Mouse (Mus musculus): ENCODE data around the gene Rnf157. TPM values are rescaled to one million over a fixed set of nuclear protein-coding genes. Genes with fewer than 3 reads are reported as not detected.

Gene Rnf157
- polyA plus RNA-seq, 1 experiment from 2014 or later = 1.2 TPM

GRCm38 (mm10) chr11:116443311-116443710 lies 30.5 kb upstream of the Rnf157 start:
- peaks cover 7% of the 10 kb centered on the region for H3K36me3 ChIP-seq (ENCODE audit: control insufficient read depth, insufficient read depth)
- H3K4me2 ChIP-seq (ENCODE audit: low read depth, low read length) = no peak overlapping the region
- H3K9me3 ChIP-seq (replicated peaks; ENCODE audit: control insufficient read depth, low read length) = no peaks in the 10 kb centered on the region
- H3K27me3 ChIP-seq (ENCODE audit: control insufficient read depth, insufficient read depth, low read depth, low read length) = peaks cover 8% of the 10 kb centered on the region
- H3K4me3 ChIP-seq (ENCODE audit: low read depth, low read length) = no peak overlapping the region
- 77% methylated on average over 6 of the region's 6 CpGs for WGBS (ENCODE audit: insufficient replicate concordance)
- no peak for ATAC-seq (ENCODE audit: low read depth)
- no peak overlapping the region for H3K27ac ChIP-seq (ENCODE audit: low read length)
- no peak overlapping the region for H3K9ac ChIP-seq (ENCODE audit: low read depth, low read length)
- peaks cover 6% of the 10 kb centered on the region for H3K4me1 ChIP-seq (ENCODE audit: control insufficient read depth, low read depth, low read length)

GRCm38 (mm10) chr11:116442867-116443177 lies 30.0 kb upstream of the Rnf157 start:
- Histone ChIP-seq H3K4me3 (ENCODE audit: low read depth, low read length) (no peak overlapping the region), H3K36me3 (ENCODE audit: control insufficient read depth, insufficient read depth) (peaks cover 7% of the 10 kb centered on the region), H3K4me1 (ENCODE audit: control insufficient read depth, low read depth, low read length) (peaks cover 6% of the 10 kb centered on the region), H3K27me3 (ENCODE audit: control insufficient read depth, insufficient read depth, low read depth, low read length) (peaks cover 8% of the 10 kb centered on the region), H3K9ac (ENCODE audit: low read depth, low read length) (no peak overlapping the region), H3K27ac (ENCODE audit: low read length) (no peak overlapping the region), H3K9me3 (replicated peaks; ENCODE audit: control insufficient read depth, low read length) (no peaks in the 10 kb centered on the region), H3K4me2 (ENCODE audit: low read depth, low read length) (no peak overlapping the region)
- no peak for ATAC-seq (ENCODE audit: low read depth)
- WGBS (ENCODE audit: insufficient replicate concordance) = 69% methylated on average over 6 of the region's 6 CpGs

- Histone ChIP-seq H3K4me3 (ENCODE audit: low read depth, low read length) (no peak overlapping the region), H3K27ac (ENCODE audit: low read length) (no peak overlapping the region), H3K4me1 (ENCODE audit: control insufficient read depth, low read depth, low read length) (peaks cover 10% of the 10 kb centered on the region), H3K9me3 (replicated peaks; ENCODE audit: control insufficient read depth, low read length) (no peaks in the 10 kb centered on the region), H3K36me3 (ENCODE audit: control insufficient read depth, insufficient read depth) (peaks cover 13% of the 10 kb centered on the region), H3K9ac (ENCODE audit: low read depth, low read length) (no peak overlapping the region), H3K27me3 (ENCODE audit: control insufficient read depth, insufficient read depth, low read depth, low read length) (peaks cover 8% of the 10 kb centered on the region), H3K4me2 (ENCODE audit: low read depth, low read length) (no peak overlapping the region)
- 68% methylated on average over 15 of the region's 15 CpGs for WGBS (ENCODE audit: insufficient replicate concordance)
- ATAC-seq (ENCODE audit: low read depth) = no peak
Measured at GRCm38 (mm10) chr11:116442129-116442866, 29.5 kb upstream of the Rnf157 start.

- H3K9me3 ChIP-seq (replicated peaks; ENCODE audit: control insufficient read depth, low read length) = no peaks in the 10 kb centered on the region
- H3K27me3 ChIP-seq (ENCODE audit: control insufficient read depth, insufficient read depth, low read depth, low read length) = no peaks in the 10 kb centered on the region
- H3K27ac ChIP-seq (ENCODE audit: low read length) = no peak overlapping the region
- no peak for ATAC-seq (ENCODE audit: low read depth)
- peaks cover 28% of the 10 kb centered on the region for H3K4me1 ChIP-seq (ENCODE audit: control insufficient read depth, low read depth, low read length)
- 72% methylated on average over 7 of the region's 7 CpGs for WGBS (ENCODE audit: insufficient replicate concordance)
- H3K9ac ChIP-seq (ENCODE audit: low read depth, low read length) = no peak overlapping the region
- no peak overlapping the region for H3K4me2 ChIP-seq (ENCODE audit: low read depth, low read length)
- H3K4me3 ChIP-seq (ENCODE audit: low read depth, low read length) = no peak overlapping the region
- peaks cover 19% of the 10 kb centered on the region for H3K36me3 ChIP-seq (ENCODE audit: control insufficient read depth, insufficient read depth)
Measured at GRCm38 (mm10) chr11:116440408-116441068, 27.7 kb upstream of the Rnf157 start.

- H3K4me3 ChIP-seq (ENCODE audit: low read depth, low read length) = no peak overlapping the region
- WGBS (ENCODE audit: insufficient replicate concordance) = 71% methylated on average over 19 of the region's 19 CpGs
- no peak overlapping the region for H3K4me2 ChIP-seq (ENCODE audit: low read depth, low read length)
- no peak for ATAC-seq (ENCODE audit: low read depth)
- H3K36me3 ChIP-seq (ENCODE audit: control insufficient read depth, insufficient read depth) = peaks cover 19% of the 10 kb centered on the region
- H3K9me3 ChIP-seq (replicated peaks; ENCODE audit: control insufficient read depth, low read length) = no peaks in the 10 kb centered on the region
- H3K4me1 ChIP-seq (ENCODE audit: control insufficient read depth, low read depth, low read length) = peaks cover 33% of the 10 kb centered on the region
- no peak overlapping the region for H3K9ac ChIP-seq (ENCODE audit: low read depth, low read length)
- H3K27me3 ChIP-seq (ENCODE audit: control insufficient read depth, insufficient read depth, low read depth, low read length) = no peaks in the 10 kb centered on the region
- no peak overlapping the region for H3K27ac ChIP-seq (ENCODE audit: low read length)
Measured at GRCm38 (mm10) chr11:116439269-116440240, 26.7 kb upstream of the Rnf157 start.

- Histone ChIP-seq H3K27me3 (ENCODE audit: control insufficient read depth, insufficient read depth, low read depth, low read length) (no peaks in the 10 kb centered on the region), H3K4me2 (ENCODE audit: low read depth, low read length) (peak overlapping the region; percentile 70), H3K36me3 (ENCODE audit: control insufficient read depth, insufficient read depth) (peaks cover 19% of the 10 kb centered on the region)
Measured at GRCm38 (mm10) chr11:116437541-116437940, 24.7 kb upstream of the Rnf157 start.

GRCm38 (mm10) chr11:116436725-116437331 lies 24.0 kb upstream of the Rnf157 start:
- no peaks in the 10 kb centered on the region for H3K27me3 ChIP-seq (ENCODE audit: control insufficient read depth, insufficient read depth, low read depth, low read length)
- peak overlapping the region; percentile 50; the same call in 1 of the 2 replicates for H3K9ac ChIP-seq (ENCODE audit: low read depth, low read length)
- peaks cover 19% of the 10 kb centered on the region for H3K36me3 ChIP-seq (ENCODE audit: control insufficient read depth, insufficient read depth)
- no peak for ATAC-seq (ENCODE audit: low read depth)
- no peaks in the 10 kb centered on the region for H3K9me3 ChIP-seq (replicated peaks; ENCODE audit: control insufficient read depth, low read length)
- H3K4me1 ChIP-seq (ENCODE audit: control insufficient read depth, low read depth, low read length) = peaks cover 36% of the 10 kb centered on the region
- peak overlapping the region; percentile 70 for H3K4me2 ChIP-seq (ENCODE audit: low read depth, low read length)
- peak overlapping the region; percentile 91 for H3K4me3 ChIP-seq (ENCODE audit: low read depth, low read length)
- H3K27ac ChIP-seq (ENCODE audit: low read length) = peak overlapping the region; percentile 75
- 13% methylated on average over 4 of the region's 4 CpGs for WGBS (ENCODE audit: insufficient replicate concordance)

More at GRCm38 (mm10) chr11:116437541-116437940, 24.7 kb upstream of the Rnf157 start:
- Histone ChIP-seq H3K27ac (ENCODE audit: low read length) (peak overlapping the region; percentile 75; the same call in 1 of the 2 replicates), H3K4me3 (ENCODE audit: low read depth, low read length) (no peak overlapping the region; the same call in 1 of the 2 replicates), H3K4me1 (ENCODE audit: control insufficient read depth, low read depth, low read length) (peaks cover 36% of the 10 kb centered on the region), H3K9me3 (replicated peaks; ENCODE audit: control insufficient read depth, low read length) (no peaks in the 10 kb centered on the region), H3K9ac (ENCODE audit: low read depth, low read length) (no peak overlapping the region)
- ATAC-seq (ENCODE audit: low read depth) = no peak
- WGBS (ENCODE audit: insufficient replicate concordance) = 84% methylated on average over 11 of the region's 11 CpGs

GRCm38 (mm10) chr11:116435992-116436724 lies 23.3 kb upstream of the Rnf157 start:
- H3K9me3 ChIP-seq (replicated peaks; ENCODE audit: control insufficient read depth, low read length) = no peaks in the 10 kb centered on the region

More at GRCm38 (mm10) chr11:116435992-116436724, 23.3 kb upstream of the Rnf157 start:
- Histone ChIP-seq H3K4me2 (ENCODE audit: low read depth, low read length) (peak overlapping the region; percentile 70), H3K27me3 (ENCODE audit: control insufficient read depth, insufficient read depth, low read depth, low read length) (no peaks in the 10 kb centered on the region), H3K4me3 (ENCODE audit: low read depth, low read length) (peak overlapping the region; percentile 91), H3K9ac (ENCODE audit: low read depth, low read length) (peak overlapping the region; percentile 50), H3K4me1 (ENCODE audit: control insufficient read depth, low read depth, low read length) (peaks cover 43% of the 10 kb centered on the region), H3K36me3 (ENCODE audit: control insufficient read depth, insufficient read depth) (peaks cover 19% of the 10 kb centered on the region), H3K27ac (ENCODE audit: low read length) (peak overlapping the region; percentile 75)
- ATAC-seq (ENCODE audit: low read depth) = no peak
- 5% methylated on average over 5 of the region's 5 CpGs for WGBS (ENCODE audit: insufficient replicate concordance)
